Mouse (Mus musculus): ENCODE data around the gene Sppl3.

DNA sequence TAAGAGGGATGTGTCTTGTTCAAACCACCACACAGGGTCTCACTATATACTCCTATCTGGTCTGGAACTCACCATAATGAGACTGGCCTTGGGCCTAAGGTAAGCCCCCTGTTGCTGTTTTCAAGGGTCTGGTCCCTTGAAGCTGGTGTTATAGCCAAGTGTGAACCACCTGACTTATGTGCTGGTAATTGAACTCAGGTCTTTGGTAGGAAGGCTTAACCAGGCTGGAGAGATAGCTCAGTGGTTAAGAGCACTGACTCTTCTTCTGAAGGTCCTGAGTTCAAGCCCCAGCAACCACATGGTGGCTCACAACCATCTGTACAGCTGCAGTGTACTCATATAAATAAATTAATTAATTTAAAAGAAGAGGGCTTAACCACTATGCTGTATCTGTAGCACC, 34.0 kb upstream of the Sppl3 start:
- TF ChIP-seq CTCF (conservative IDR thresholded peaks at IDR 0.05; ENCODE audit: low read length) = no peak
- no peak for TF ChIP-seq NANOG (IDR thresholded peaks at IDR 0.05; ENCODE audit: borderline replicate concordance, low read length)
- no peak for TF ChIP-seq POU5F1 (IDR thresholded peaks at IDR 0.05; ENCODE audit: borderline replicate concordance, low read length)
